Mouse (Mus musculus) heart, embryonic 16.5 days (tissue): ENCODE data around the gene Serpinb3d. TPM values are rescaled to one million over a fixed set of nuclear protein-coding genes. Genes with fewer than 3 reads are reported as not detected.
"Not testable (repeated sequence)": the region's sequence is repeated elsewhere in the genome, so short reads cannot be mapped to it uniquely, and the experiment has no call there.

Source experiments
- ATAC-seq: fragments of 200-750 bp; cut with Nextera tagmentation; replicated peaks from 2 replicates; pipeline ENCODE4 v1.8.0; 2017; ENCODE audit warnings: moderate number of reproducible peaks; ENCODE audit not compliant: insufficient read depth, low FRiP score; ENCODE audit errors: extremely low read depth
- H3K27ac ChIP-seq: fragments of 300-500 bp; sonication (generic); 2 replicates; pipeline ENCODE4 v1.5.1; 2014; ENCODE audit warnings: mild to moderate bottlenecking, low read length, control low read depth, moderate library complexity
- H3K27me3 ChIP-seq: fragments of 300-500 bp; sonication (generic); 2 replicates; pipeline ENCODE4 v1.6.1; 2014; ENCODE audit warnings: low read length, mixed read lengths; ENCODE audit not compliant: control insufficient read depth, insufficient read depth
- H3K36me3 ChIP-seq: fragments of 300-500 bp; sonication (generic); 2 replicates; pipeline ENCODE4 v1.6.1; 2014; ENCODE audit not compliant: control insufficient read depth, insufficient read depth
- H3K4me1 ChIP-seq: fragments of 300-500 bp; sonication (generic); 2 replicates; pipeline ENCODE4 v1.6.1; 2014; ENCODE audit warnings: low read length, mixed read lengths; ENCODE audit not compliant: control insufficient read depth, insufficient read depth
- H3K4me2 ChIP-seq: fragments of 300-500 bp; sonication (generic); 2 replicates; pipeline ENCODE4 v1.6.1; 2014; ENCODE audit warnings: low read depth, mild to moderate bottlenecking, control low read depth, low read length
- H3K4me3 ChIP-seq: fragments of 300-500 bp; sonication (generic); 2 replicates; pipeline ENCODE4 v1.5.1; 2014; ENCODE audit warnings: mild to moderate bottlenecking, control low read depth, low read length
- H3K9ac ChIP-seq: fragments of 300-500 bp; sonication (generic); 2 replicates; pipeline ENCODE4 v1.6.1; 2014; ENCODE audit warnings: low read length, control low read depth
- H3K9me3 ChIP-seq: fragments of 300-500 bp; sonication (generic); replicated peaks from 2 replicates; pipeline ENCODE4 v1.6.1; 2016; ENCODE audit warnings: low read length; ENCODE audit not compliant: control insufficient read depth
- WGBS: fragments of 180-500 bp; shearing (Covaris S2); extraction: QIAGEN DNeasy Blood & Tissue Kit; methylation state at CpG from one replicate; pipeline ENCODE4 v1.1.7; 2014; 5-methylcytosine and 5-hydroxymethylcytosine counted together
- polyA plus RNA-seq: library from polyadenylated mRNA; unstranded; fragments of >200 nt; fragmentation: Nextera tagmentation; extraction: Ambion mirVana; gene quantifications from 2 replicates; pipeline ENCODE4 v1.2.1, GENCODE M21; 2015

The Serpinb3d gene
- not detected in 2 replicates for polyA plus RNA-seq

DNA sequence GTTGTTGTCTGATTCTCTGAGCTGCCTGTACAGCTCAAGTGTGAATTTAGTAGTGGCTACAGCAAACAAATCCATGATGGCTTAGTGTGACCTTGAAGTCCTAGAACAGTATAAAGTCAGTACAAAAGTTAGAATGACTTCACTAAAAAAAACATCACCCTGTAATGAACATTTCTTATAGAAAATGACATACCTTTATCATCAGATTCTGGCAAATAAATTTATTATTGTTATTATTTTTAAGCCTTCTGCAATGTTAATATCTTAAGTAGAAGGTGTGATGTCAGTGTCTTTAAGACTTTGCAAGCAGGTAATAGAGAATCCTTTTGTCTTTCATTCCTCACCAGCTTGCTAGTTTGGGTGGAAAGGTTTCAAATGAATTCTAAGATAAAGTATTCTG, at the start of gene Serpinb3d:
Gene Serpinb3d (minus strand): TSS at position 101 of the 400 bp plus-strand sequence.
- Histone ChIP-seq H3K9ac (no peak within 1 kb of the TSS), H3K27me3 (no peaks in the 10 kb centered on the region), H3K9me3 (no peaks in the 10 kb centered on the region), H3K27ac (no peak within 1 kb of the TSS), H3K4me2 (no peak within 1 kb of the TSS), H3K4me1 (no peaks in the 10 kb centered on the region), H3K36me3 (no peaks in the 10 kb centered on the region), H3K4me3 (no peak within 1 kb of the TSS)
- ATAC-seq: no peak

DNA sequence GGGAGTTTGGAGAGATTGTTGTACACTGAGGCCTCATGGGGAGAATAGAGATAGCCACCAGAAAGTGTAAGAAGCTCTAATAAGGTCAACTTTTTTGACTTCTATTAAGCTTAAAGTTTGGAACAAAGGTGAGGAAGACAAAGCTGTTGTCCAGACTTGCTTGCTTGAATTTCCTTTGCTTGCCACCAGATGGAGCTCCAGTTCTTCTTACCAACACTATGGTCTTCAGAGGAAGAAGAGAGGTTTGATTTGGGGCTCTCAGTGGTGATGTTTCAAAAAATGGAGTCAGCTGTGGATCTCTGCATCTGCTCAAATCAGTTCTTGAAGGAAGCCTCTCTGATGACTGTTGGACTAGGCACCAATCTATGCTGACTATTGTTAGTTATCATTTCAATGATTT, 44.1 kb upstream of the Serpinb3d start:
- not testable (repeated sequence) for H3K27me3 ChIP-seq, H3K9ac ChIP-seq, H3K4me2 ChIP-seq, H3K36me3 ChIP-seq, ATAC-seq, H3K4me3 ChIP-seq, H3K9me3 ChIP-seq, H3K4me1 ChIP-seq, H3K27ac ChIP-seq

GRCm38 (mm10) chr1:107098417-107098816, 15.1 kb upstream of the Serpinb3d start:
- Histone ChIP-seq H3K36me3 (no peaks in the 10 kb centered on the region), H3K9ac (no peak overlapping the region), H3K4me1 (no peaks in the 10 kb centered on the region), H3K4me3 (no peak overlapping the region), H3K27ac (no peak overlapping the region), H3K9me3 (no peaks in the 10 kb centered on the region), H3K27me3 (no peaks in the 10 kb centered on the region), H3K4me2 (no peak overlapping the region)
- no peak for ATAC-seq
- 74% methylated on average over 2 of the region's 2 CpGs for WGBS

GRCm38 (mm10) chr1:107052203-107052602, 31.1 kb downstream of the Serpinb3d start, which contains the start of gene Serpinb3a:
Serpinb3a (minus strand) TSS chr1:107052303.
- Histone ChIP-seq H3K36me3 (no peaks in the 10 kb centered on the region), H3K27me3 (no peaks in the 10 kb centered on the region), H3K9me3 (no peaks in the 10 kb centered on the region), H3K4me1 (no peaks in the 10 kb centered on the region), H3K4me3 (no peak within 1 kb of the TSS), H3K27ac (no peak within 1 kb of the TSS), H3K9ac (no peak within 1 kb of the TSS), H3K4me2 (no peak within 1 kb of the TSS)
- 72% methylated on average over 1 of the region's 1 CpGs for WGBS
- no peak for ATAC-seq

- 76% methylated on average over 3 of the region's 3 CpGs for WGBS
- not testable (repeated sequence) for H3K9me3 ChIP-seq, H3K27ac ChIP-seq, H3K4me1 ChIP-seq, H3K27me3 ChIP-seq, H3K4me2 ChIP-seq, ATAC-seq, H3K4me3 ChIP-seq, H3K36me3 ChIP-seq, H3K9ac ChIP-seq
Measured at GRCm38 (mm10) chr1:107034236-107034635, 49.1 kb downstream of the Serpinb3d start.

Other genes starting within 250 kb of the Serpinb3d start
- gene Serpinb5, start 222.3 kb downstream of the Serpinb3d start, polyA plus RNA-seq: 0.29 and 0.86 TPM in 2 replicates
- 0.37 and 0.56 TPM in 2 replicates for gene Serpinb12, start 149.1 kb downstream of the Serpinb3d start, polyA plus RNA-seq
- gene Serpinb13, start 102.5 kb downstream of the Serpinb3d start, polyA plus RNA-seq: not detected in 2 replicates
- gene Serpinb3a, start 31.2 kb downstream of the Serpinb3d start, polyA plus RNA-seq: 0.17 and 0.28 TPM in 2 replicates
- not detected in 2 replicates for gene Serpinb3b, start 194.9 kb upstream of the Serpinb3d start, polyA plus RNA-seq
- 0.13 TPM in 1 of 2 replicates, not detected in the other for gene Serpinb3c, start 194.9 kb upstream of the Serpinb3d start, polyA plus RNA-seq